Mouse (Mus musculus): ENCODE results near the gene Ccdc70. TPM values are rescaled to one million over a fixed set of nuclear protein-coding genes. Genes with fewer than 3 reads are reported as not detected.

Gene Ccdc70
- polyA plus RNA-seq, 1 experiment from 2014 or later = not detected

DNA sequence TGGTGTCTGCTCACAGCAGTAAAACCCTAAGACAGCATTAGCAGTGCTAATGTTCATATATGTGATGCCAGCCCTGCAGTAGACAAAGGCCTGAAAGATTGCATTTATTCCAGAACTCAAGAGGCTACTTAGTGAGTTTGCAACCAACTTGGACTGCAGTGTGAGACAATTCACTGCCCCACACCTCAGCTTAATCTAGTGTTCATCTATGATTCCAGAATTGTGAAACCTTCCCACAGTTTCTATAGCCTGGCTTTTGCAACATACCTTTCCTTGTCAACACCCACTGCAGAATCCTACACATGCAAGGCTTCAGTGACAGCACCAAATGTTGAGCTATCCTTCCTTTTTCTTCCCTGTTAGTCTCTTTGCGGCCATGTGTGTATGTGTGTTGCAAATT is 2.9 kb upstream of the Ccdc70 start:
- 75% methylated on average over 1 of the region's 1 CpGs for WGBS (ENCODE audit: insufficient replicate concordance)
- Histone ChIP-seq H3K4me3 (ENCODE audit: low read depth, low read length) (no peak overlapping the region), H3K9me3 (replicated peaks; ENCODE audit: control insufficient read depth, low read length) (no peaks in the 10 kb centered on the region), H3K27me3 (ENCODE audit: control insufficient read depth, insufficient read depth, low read length) (no peaks in the 10 kb centered on the region), H3K9ac (ENCODE audit: low read depth, low read length) (no peak overlapping the region), H3K4me1 (ENCODE audit: control insufficient read depth, insufficient read depth, low read length) (no peaks in the 10 kb centered on the region), H3K27ac (ENCODE audit: low read depth, low read length) (no peak overlapping the region), H3K4me2 (no peak overlapping the region), H3K36me3 (ENCODE audit: control insufficient read depth, insufficient read depth, low read length) (no peaks in the 10 kb centered on the region)
- no peak for ATAC-seq (replicated peaks; ENCODE audit: insufficient number of reproducible peaks, low FRiP score, low TSS enrichment)

DNA sequence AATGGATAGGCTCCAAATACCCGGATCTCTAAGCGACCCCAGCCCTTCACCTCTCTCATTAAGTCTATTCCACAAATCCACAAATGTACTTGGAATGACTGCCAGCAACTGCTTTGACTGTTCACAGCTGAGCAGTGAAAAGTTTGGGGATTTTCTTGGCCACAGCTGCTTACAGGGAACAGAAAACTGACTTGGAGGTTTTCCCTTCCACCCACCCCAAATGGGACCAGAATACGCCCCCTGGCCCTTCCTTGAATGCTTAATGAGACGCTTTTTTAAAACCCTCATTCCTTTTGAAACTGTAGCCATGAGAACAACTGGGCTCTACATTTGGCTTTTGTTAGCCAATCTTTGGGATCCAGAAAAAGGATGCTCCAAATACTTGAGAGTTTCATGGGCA is 8.6 kb downstream of the Ccdc70 start:
- Histone ChIP-seq H3K27ac (ENCODE audit: low read depth, low read length) (no peak overlapping the region), H3K4me2 (no peak overlapping the region), H3K4me1 (ENCODE audit: control insufficient read depth, insufficient read depth, low read length) (no peaks in the 10 kb centered on the region), H3K27me3 (ENCODE audit: control insufficient read depth, insufficient read depth, low read length) (no peaks in the 10 kb centered on the region), H3K4me3 (ENCODE audit: low read depth, low read length) (no peak overlapping the region), H3K9ac (ENCODE audit: low read depth, low read length) (no peak overlapping the region), H3K36me3 (ENCODE audit: control insufficient read depth, insufficient read depth, low read length) (no peaks in the 10 kb centered on the region), H3K9me3 (replicated peaks; ENCODE audit: control insufficient read depth, low read length) (no peaks in the 10 kb centered on the region)
- 69% methylated on average over 4 of the region's 4 CpGs for WGBS (ENCODE audit: insufficient replicate concordance)
- ATAC-seq (replicated peaks; ENCODE audit: insufficient number of reproducible peaks, low FRiP score, low TSS enrichment) = no peak

DNA sequence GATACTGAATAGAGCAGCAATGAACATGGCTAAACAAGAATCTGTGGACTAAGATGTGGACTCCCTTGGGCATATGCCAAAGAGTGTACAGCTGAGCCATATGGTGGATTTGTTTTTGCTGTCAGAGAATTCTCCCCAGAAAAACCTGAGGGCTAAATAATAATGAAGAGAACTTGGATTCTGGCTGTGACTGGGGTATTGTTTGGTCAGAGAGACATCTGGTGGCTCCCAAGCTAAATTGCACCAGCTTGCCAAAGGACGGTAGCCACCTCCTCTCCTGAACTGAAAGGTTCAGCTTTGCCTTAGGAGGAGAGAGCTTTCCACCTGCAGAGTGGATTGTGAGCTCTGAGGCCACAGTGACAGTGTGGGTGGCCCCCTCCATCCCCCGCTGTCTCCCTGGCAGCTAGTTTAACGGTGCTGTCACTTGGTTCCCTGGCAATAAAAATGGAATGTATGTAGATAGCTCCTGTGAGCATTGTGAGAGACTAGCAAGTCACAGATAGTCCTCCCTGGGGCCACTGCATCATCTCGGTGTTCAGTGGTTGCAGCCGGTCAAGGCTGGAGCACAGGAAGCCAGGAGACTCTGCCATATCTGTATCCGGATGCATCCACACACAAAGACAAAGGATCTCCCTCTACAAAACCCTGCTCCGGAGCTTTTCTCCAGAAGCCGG is 12.2 kb downstream of the Ccdc70 start:
- Histone ChIP-seq H3K9me3 (replicated peaks; ENCODE audit: control insufficient read depth, low read length) (no peaks in the 10 kb centered on the region), H3K4me2 (no peak overlapping the region), H3K27me3 (ENCODE audit: control insufficient read depth, insufficient read depth, low read length) (no peaks in the 10 kb centered on the region), H3K9ac (ENCODE audit: low read depth, low read length) (no peak overlapping the region), H3K4me3 (ENCODE audit: low read depth, low read length) (no peak overlapping the region), H3K27ac (ENCODE audit: low read depth, low read length) (no peak overlapping the region), H3K4me1 (ENCODE audit: control insufficient read depth, insufficient read depth, low read length) (no peaks in the 10 kb centered on the region), H3K36me3 (ENCODE audit: control insufficient read depth, insufficient read depth, low read length) (no peaks in the 10 kb centered on the region)
- no peak for ATAC-seq (replicated peaks; ENCODE audit: insufficient number of reproducible peaks, low FRiP score, low TSS enrichment)
- WGBS (ENCODE audit: insufficient replicate concordance) = 62% methylated on average over 8 of the region's 8 CpGs

DNA sequence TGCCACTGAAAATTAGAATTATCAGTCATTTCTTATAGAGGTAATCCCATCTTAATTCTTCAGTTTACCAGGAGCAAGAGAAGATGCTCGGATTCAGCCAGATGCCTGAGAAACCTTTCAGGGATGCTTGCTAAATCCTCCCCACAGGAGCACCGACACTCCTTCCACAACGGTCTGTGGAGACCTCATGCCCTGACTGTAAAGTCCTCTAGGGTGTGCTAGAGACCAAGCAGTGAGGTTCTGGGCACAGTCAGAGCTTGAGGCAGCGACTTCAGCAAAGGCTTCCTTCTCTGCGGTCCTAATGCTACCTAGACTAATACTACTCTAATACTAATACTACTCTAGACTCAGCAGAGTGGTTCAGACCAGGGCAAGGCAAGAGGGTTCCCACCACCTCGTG is 22.6 kb downstream of the Ccdc70 start:
- WGBS (ENCODE audit: insufficient replicate concordance) = 27% methylated on average over 6 of the region's 6 CpGs
- H3K27ac ChIP-seq (ENCODE audit: low read depth, low read length) = no peak overlapping the region

DNA sequence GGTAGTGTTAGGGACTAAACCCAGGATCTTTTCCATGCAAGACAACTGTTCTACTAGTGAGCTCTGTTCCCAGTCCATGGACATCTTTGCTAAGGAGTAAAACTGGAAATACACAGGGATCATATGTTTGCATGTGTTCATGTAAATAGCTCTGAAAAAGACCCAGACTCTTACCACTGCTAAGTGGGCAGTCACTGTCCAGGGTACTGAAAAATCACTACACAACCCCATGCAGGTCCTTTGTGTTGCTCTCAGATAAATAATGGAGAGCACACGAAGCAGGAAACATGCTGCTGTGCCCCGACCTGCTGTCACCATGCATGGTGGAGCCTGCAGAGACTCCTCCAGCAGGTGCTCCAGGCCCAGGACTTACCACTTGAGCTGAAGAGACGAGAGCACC is 25.6 kb downstream of the Ccdc70 start:
- no peak overlapping the region for H3K4me3 ChIP-seq (ENCODE audit: low read depth, low read length)
- H3K36me3 ChIP-seq (ENCODE audit: control insufficient read depth, insufficient read depth, low read length) = no peaks in the 10 kb centered on the region
- ATAC-seq (replicated peaks; ENCODE audit: insufficient number of reproducible peaks, low FRiP score, low TSS enrichment) = no peak
- whole genome bisulfite sequencing (ENCODE audit: insufficient replicate concordance) = 41% methylated on average over 3 of the region's 3 CpGs
- no peaks in the 10 kb centered on the region for H3K9me3 ChIP-seq (replicated peaks; ENCODE audit: control insufficient read depth, low read length)
- no peaks in the 10 kb centered on the region for H3K27me3 ChIP-seq (ENCODE audit: control insufficient read depth, insufficient read depth, low read length)
- H3K4me1 ChIP-seq (ENCODE audit: control insufficient read depth, insufficient read depth, low read length) = no peaks in the 10 kb centered on the region
- no peak overlapping the region for H3K27ac ChIP-seq (ENCODE audit: low read depth, low read length)
- H3K9ac ChIP-seq (ENCODE audit: low read depth, low read length) = no peak overlapping the region
- no peak overlapping the region for H3K4me2 ChIP-seq

More for the DNA sequence above, 22.6 kb downstream of the Ccdc70 start:
- H3K36me3 ChIP-seq (ENCODE audit: control insufficient read depth, insufficient read depth, low read length) = no peaks in the 10 kb centered on the region
- no peaks in the 10 kb centered on the region for H3K4me1 ChIP-seq (ENCODE audit: control insufficient read depth, insufficient read depth, low read length)
- H3K4me2 ChIP-seq = no peak overlapping the region
- H3K4me3 ChIP-seq (ENCODE audit: low read depth, low read length) = no peak overlapping the region
- H3K9ac ChIP-seq (ENCODE audit: low read depth, low read length) = no peak overlapping the region
- ATAC-seq (replicated peaks; ENCODE audit: insufficient number of reproducible peaks, low FRiP score, low TSS enrichment) = peak; percentile 14; the same call in 1 of the 2 replicates
- no peaks in the 10 kb centered on the region for H3K9me3 ChIP-seq (replicated peaks; ENCODE audit: control insufficient read depth, low read length)
- H3K27me3 ChIP-seq (ENCODE audit: control insufficient read depth, insufficient read depth, low read length) = no peaks in the 10 kb centered on the region

DNA sequence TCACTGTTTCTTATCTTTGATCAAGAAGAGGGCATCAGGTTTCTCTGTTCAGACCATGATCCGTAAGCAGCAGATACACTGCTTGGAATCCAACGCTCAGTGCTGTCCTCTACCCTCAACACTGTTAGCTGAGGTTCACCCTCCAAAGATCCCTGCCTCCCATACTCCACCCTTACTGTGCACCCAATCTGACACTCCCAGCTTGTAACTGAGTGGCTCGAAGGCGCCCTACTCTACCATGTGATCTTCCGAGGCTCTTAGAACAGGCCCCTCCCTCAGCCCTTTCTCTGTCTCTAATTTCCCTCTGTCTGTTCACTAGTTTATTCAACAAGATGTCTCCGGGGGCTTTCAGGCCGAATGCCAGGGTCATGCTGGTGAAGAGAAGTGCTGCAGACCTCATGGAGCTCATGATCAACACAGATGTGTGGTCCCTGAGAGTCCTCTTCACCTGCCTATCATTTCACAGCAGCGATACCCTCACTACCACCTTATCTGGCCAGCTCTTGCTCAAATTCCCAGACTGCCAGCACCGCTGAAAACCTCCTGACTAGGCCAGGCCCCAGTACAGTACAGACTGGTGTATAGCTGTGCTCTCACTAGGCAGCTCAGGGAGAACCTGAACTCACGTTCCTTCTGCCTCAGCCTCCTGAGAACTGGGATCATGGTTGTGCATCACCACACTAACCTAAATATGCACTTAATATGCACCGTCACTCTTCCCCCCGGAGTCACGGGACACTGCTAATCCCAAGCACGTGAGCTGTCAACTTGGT is 35.4 kb downstream of the Ccdc70 start:
- Histone ChIP-seq H3K4me2 (no peak overlapping the region), H3K36me3 (ENCODE audit: control insufficient read depth, insufficient read depth, low read length) (no peaks in the 10 kb centered on the region), H3K9ac (ENCODE audit: low read depth, low read length) (no peak overlapping the region), H3K27me3 (ENCODE audit: control insufficient read depth, insufficient read depth, low read length) (no peaks in the 10 kb centered on the region), H3K9me3 (replicated peaks; ENCODE audit: control insufficient read depth, low read length) (no peaks in the 10 kb centered on the region), H3K4me3 (ENCODE audit: low read depth, low read length) (no peak overlapping the region), H3K4me1 (ENCODE audit: control insufficient read depth, insufficient read depth, low read length) (no peaks in the 10 kb centered on the region), H3K27ac (ENCODE audit: low read depth, low read length) (no peak overlapping the region)
- ATAC-seq (replicated peaks; ENCODE audit: insufficient number of reproducible peaks, low FRiP score, low TSS enrichment) = no peak
- WGBS (ENCODE audit: insufficient replicate concordance) = 72% methylated on average over 14 of the region's 14 CpGs

DNA sequence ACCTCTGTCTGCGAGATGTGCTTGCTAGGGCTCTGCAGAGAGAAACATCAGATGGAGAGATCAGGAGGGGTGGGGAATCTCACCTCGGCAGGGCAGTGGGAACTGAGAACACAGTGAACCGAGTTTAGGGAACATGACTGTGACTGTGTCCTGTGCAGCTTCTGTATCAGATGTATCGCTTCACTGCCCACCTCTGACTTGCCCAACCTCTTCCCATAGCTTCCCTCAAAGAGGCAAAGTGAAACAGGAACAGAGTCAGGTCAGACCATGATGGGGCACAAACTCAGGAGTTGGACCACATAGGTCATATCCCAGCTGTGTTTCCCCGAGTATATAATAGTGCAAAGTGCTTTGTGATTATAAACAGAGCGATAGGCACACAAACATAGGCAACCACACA is 36.8 kb downstream of the Ccdc70 start:
- no peak for ATAC-seq (replicated peaks; ENCODE audit: insufficient number of reproducible peaks, low FRiP score, low TSS enrichment)
- no peaks in the 10 kb centered on the region for H3K27me3 ChIP-seq (ENCODE audit: control insufficient read depth, insufficient read depth, low read length)
- WGBS (ENCODE audit: insufficient replicate concordance) = 75% methylated on average over 6 of the region's 6 CpGs

DNA sequence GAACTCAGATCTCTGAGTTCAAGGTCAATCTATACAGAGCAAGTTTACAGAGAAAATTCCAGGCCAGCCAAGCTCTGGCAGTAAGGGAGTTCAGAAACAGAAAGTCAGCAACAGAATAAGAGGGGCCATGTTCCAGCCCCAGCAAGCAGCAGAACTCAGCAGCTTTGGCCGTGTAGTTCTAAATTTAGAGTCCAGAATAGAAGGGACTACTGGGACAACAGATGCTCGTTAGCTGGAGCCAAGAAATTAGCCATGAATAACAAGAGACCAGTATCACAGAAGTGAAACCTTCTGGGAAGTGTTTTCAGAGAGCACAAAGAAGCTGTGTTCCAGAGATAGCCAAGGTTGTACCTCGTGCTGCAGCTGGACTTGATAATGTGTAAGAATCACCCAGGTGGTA is 39.8 kb downstream of the Ccdc70 start:
- WGBS (ENCODE audit: insufficient replicate concordance) = 47% methylated on average over 3 of the region's 3 CpGs
- no peak overlapping the region for H3K27ac ChIP-seq (ENCODE audit: low read depth, low read length)
- H3K9me3 ChIP-seq (replicated peaks; ENCODE audit: control insufficient read depth, low read length) = no peaks in the 10 kb centered on the region
- no peaks in the 10 kb centered on the region for H3K36me3 ChIP-seq (ENCODE audit: control insufficient read depth, insufficient read depth, low read length)
- no peaks in the 10 kb centered on the region for H3K27me3 ChIP-seq (ENCODE audit: control insufficient read depth, insufficient read depth, low read length)
- no peak overlapping the region for H3K4me2 ChIP-seq
- no peak for ATAC-seq (replicated peaks; ENCODE audit: insufficient number of reproducible peaks, low FRiP score, low TSS enrichment)
- H3K9ac ChIP-seq (ENCODE audit: low read depth, low read length) = no peak overlapping the region
- H3K4me3 ChIP-seq (ENCODE audit: low read depth, low read length) = no peak overlapping the region
- no peaks in the 10 kb centered on the region for H3K4me1 ChIP-seq (ENCODE audit: control insufficient read depth, insufficient read depth, low read length)

More for the DNA sequence above, 36.8 kb downstream of the Ccdc70 start:
- no peaks in the 10 kb centered on the region for H3K36me3 ChIP-seq (ENCODE audit: control insufficient read depth, insufficient read depth, low read length)
- no peak overlapping the region for H3K4me3 ChIP-seq (ENCODE audit: low read depth, low read length)
- H3K4me1 ChIP-seq (ENCODE audit: control insufficient read depth, insufficient read depth, low read length) = no peaks in the 10 kb centered on the region
- no peaks in the 10 kb centered on the region for H3K9me3 ChIP-seq (replicated peaks; ENCODE audit: control insufficient read depth, low read length)
- no peak overlapping the region for H3K4me2 ChIP-seq
- no peak overlapping the region for H3K27ac ChIP-seq (ENCODE audit: low read depth, low read length)
- no peak overlapping the region for H3K9ac ChIP-seq (ENCODE audit: low read depth, low read length)

Data from heart, embryonic 11.5 days (tissue).